Mouse (Mus musculus): ENCODE measurements at regions not wholly inside any gene's neighbourhood (a gene's known extent, or its start where the extent isn't known, plus 50 kb on each side); places are given as distances from the start of the nearest gene placed in this dataset.
A peak's percentile ranks its signal among the peaks of the same experiment; 100 is the strongest.

DNA sequence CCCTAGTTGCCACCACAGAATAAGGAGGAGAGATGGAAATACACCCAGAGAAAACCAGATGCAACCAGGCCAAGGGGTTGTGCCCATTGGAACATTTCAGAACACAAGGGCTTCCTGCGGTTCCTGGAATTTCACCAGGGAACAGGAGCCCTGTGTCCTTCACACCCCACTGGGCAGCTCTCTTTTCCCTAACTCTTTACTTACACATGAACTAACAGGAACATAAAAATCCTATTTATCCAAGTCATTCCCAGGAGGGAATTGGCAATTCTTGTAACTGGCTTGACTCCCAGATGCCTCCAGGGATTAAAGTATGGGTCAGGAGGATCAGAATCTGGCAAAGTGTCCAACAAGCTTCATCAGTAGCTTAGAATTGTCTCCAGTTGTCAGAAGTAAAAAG, 62.2 kb upstream of the Glycam1 start:
- in situ Hi-C loops (cut with MboI; ENCODE audit: low sequenced_read_pairs in 2 of 2, unreplicated experiment in 2 of 2): no loop called here
- H3K4me1 ChIP-seq (ENCODE audit: control insufficient read depth in 2 of 2, insufficient read depth in 2 of 2, low read length in 2 of 2, poor library complexity in 1 of 2): no peaks in the 10 kb centered on the region
- H3K36me3 ChIP-seq (ENCODE audit: control insufficient read depth, insufficient read depth, low read length, poor library complexity, severe bottlenecking): no peaks in the 10 kb centered on the region
- no peak overlapping the region for H3K4me3 ChIP-seq (ENCODE audit: insufficient read depth in 1 of 2, low read depth in 1 of 2, low read length in 2 of 2, poor library complexity in 1 of 2, severe bottlenecking in 1 of 2)
- no peaks in the 10 kb centered on the region for H3K9me3 ChIP-seq (ENCODE audit: control insufficient read depth, insufficient read depth, low read depth, low read length)
- TF ChIP-seq CHD2 (IDR thresholded peaks at IDR 0.05; ENCODE audit: low read depth, low read length) (no peak), ZC3H11A (IDR thresholded peaks at IDR 0.05; ENCODE audit: borderline replicate concordance, low read depth, low read length) (no peak), MAFK (IDR thresholded peaks at IDR 0.05; ENCODE audit: insufficient read depth, low read depth, low read length) (no peak), ZNF384 (IDR thresholded peaks at IDR 0.05; ENCODE audit: low read depth, low read length) (no peak), HCFC1 (IDR thresholded peaks at IDR 0.05; ENCODE audit: borderline replicate concordance, insufficient read depth, low read length) (no peak)
- peak; percentile 12 for DNase-seq (ENCODE audit: low read depth, low spot score)
- no peak overlapping the region for H3K9ac ChIP-seq (ENCODE audit: insufficient read depth, low read depth, low read length, poor library complexity, severe bottlenecking)
- no peak overlapping the region for H3K27ac ChIP-seq (ENCODE audit: insufficient read depth, low read depth, low read length, poor library complexity, severe bottlenecking)
